Mouse (Mus musculus): ENCODE data around the gene Fam172a.

DNA sequence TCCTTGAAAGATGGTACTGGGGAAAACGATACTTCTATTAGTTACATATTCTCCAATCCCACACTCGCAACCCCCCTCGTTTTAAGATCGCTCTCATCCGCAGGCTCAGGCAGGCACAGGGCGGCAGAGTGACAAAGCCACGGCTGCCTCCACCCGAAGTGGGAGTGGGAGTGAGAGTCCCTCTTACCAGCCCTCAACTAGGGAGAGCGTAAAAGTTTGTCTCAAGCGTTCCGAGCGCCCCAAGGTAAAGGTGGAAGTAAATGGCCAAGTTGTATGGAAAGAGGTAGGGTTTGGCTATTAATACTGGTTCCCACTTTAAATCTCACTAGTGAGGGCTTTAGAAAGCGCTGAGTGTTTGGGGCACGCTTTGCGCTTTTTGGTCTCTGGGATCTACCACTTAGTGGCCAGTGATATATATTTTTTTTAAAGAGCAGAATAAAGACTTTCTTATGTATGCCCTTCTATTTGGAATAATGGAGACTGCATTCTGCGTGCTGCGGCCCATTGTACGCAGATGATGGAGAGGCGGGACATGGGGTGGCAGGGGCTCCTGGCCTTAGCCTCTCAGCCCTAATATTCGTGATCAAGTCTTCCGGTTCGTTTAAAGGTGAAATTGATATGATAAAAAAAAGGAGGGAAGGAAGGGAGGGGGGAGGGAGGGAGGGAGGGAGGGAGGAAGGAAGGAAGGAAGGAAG, 500.2 kb downstream of the Fam172a start:
- TF ChIP-seq POLR2A (IDR thresholded peaks at IDR 0.05; ENCODE audit: low read depth, low read length): no peak
- TF ChIP-seq CTCF (IDR thresholded peaks at IDR 0.05; ENCODE audit: extremely low read depth, insufficient read length, insufficient replicate concordance, low read depth, low read length): no peak

Data from small intestine, adult 2 months (tissue).